Mouse (Mus musculus) liver, adult 2 months (tissue): ENCODE data around the gene Hfe.

Experiments used
- CTCF ChIP-seq: fragments of 200-500 bp; IDR thresholded peaks from 2 replicates; pipeline ENCODE4 v1.5.1; 2011; ENCODE audit warnings: low read depth, low read length, control low read depth
- POLR2A ChIP-seq: fragments of 200-500 bp; IDR thresholded peaks from 2 replicates; pipeline ENCODE4 v1.6.1; 2011; ENCODE audit warnings: low read length, control low read depth; ENCODE audit not compliant: insufficient read depth; ENCODE audit errors: extremely low read depth

GRCm38 (mm10) chr13:23725213-23725612 is 14.6 kb upstream of the Hfe start:
- no peak for TF ChIP-seq CTCF
- no peak for TF ChIP-seq POLR2A
